In the genomic region with DNA sequence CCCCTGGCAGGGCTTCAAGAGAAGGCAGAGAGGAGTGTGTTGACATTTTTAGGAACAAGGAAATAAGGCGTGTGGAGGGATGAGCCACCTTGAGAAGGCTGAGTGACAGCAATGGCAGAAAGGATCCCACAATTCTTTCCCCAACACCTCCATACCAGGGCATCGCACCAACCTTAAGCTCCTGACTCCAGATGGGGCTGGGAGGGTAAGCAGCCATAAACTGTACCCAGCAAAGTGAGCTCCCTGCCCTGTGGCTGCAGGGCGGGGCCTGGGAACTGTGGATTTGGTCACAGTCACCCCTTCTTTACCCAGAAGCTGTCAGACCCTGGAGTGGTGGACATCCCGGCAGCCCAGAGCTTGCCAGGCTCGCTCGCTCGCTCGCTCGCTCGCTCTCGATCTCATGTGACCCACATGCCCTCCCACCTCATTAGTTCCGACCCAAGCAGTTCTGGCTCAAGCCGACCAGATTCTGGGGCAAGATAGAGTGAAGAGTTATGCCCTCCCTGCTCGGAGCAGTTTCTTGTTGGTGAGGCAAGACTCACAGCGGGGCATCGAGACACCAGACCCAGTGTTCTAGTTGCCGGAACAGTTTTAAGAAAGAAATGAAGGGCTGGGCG, we compare ENCODE assay signal across 16 mouse cellular contexts. TPM values are rescaled to one million over a fixed set of nuclear protein-coding genes. Genes with fewer than 3 reads are reported as not detected.
DNase-seq lines count a peak whose midpoint lies in the region; ATAC-seq and TF ChIP-seq lines count a peak whose summit lies in the region.
"Had no signal": no experiment of that assay in that cellular context is flagged by ENCODE, and none has a peak within 500 bp of the region (broad histone marks: within the 10 kb centered on the region; RNA-seq: fewer than 3 reads in every experiment).

No protein-coding gene starts in this region.

- no peak overlapping the region for H3K9ac ChIP-seq in hindbrain, embryonic 16.5 days (ENCODE audit: low read depth, low read length)
- H3K9ac ChIP-seq in midbrain, embryonic 11.5 days (ENCODE audit: low read length) = no peak overlapping the region
- no peak overlapping the region for H3K9ac ChIP-seq in midbrain, postnatal 0 days (replicated peaks; ENCODE audit: low read length, poor library complexity, severe bottlenecking)
- no peak overlapping the region for H3K9ac ChIP-seq in kidney, embryonic 14.5 days (ENCODE audit: low read depth, low read length)
- H3K9ac ChIP-seq: forebrain, embryonic 12.5 days; liver, embryonic 13.5 days; midbrain, embryonic 12.5 days had no signal

- H3K27ac ChIP-seq in hindbrain, embryonic 10.5 days = peak overlapping the region; percentile 79
- no peak overlapping the region for H3K27ac ChIP-seq in hindbrain, embryonic 16.5 days (ENCODE audit: low read depth, low read length)
- no peak overlapping the region for H3K27ac ChIP-seq in midbrain, embryonic 11.5 days (ENCODE audit: low read depth, low read length)
- no peak overlapping the region for H3K27ac ChIP-seq in midbrain, postnatal 0 days (ENCODE audit: low read depth, low read length)
- peak overlapping the region; percentile 30 for H3K27ac ChIP-seq in kidney, embryonic 14.5 days (ENCODE audit: low read depth, low read length)
- H3K27ac ChIP-seq: hindbrain, embryonic 13.5 days; liver, embryonic 13.5 days; midbrain, embryonic 12.5 days had no signal

- no peaks in the 10 kb centered on the region for H3K36me3 ChIP-seq in hindbrain, embryonic 10.5 days
- no peaks in the 10 kb centered on the region for H3K36me3 ChIP-seq in hindbrain, embryonic 16.5 days (ENCODE audit: control insufficient read depth, insufficient read depth, low read length)
- no peaks in the 10 kb centered on the region for H3K36me3 ChIP-seq in midbrain, embryonic 11.5 days (ENCODE audit: control insufficient read depth, insufficient read depth, low read length)
- H3K36me3 ChIP-seq in midbrain, postnatal 0 days (ENCODE audit: insufficient read depth, low read length) = no peaks in the 10 kb centered on the region
- no peaks in the 10 kb centered on the region for H3K36me3 ChIP-seq in kidney, embryonic 14.5 days (ENCODE audit: control insufficient read depth, insufficient read depth, low read length)
- H3K36me3 ChIP-seq: forebrain, embryonic 12.5 days; hindbrain, embryonic 13.5 days; liver, embryonic 13.5 days; midbrain, embryonic 12.5 days had no signal

- no peaks in the 10 kb centered on the region for H3K9me3 ChIP-seq in hindbrain, embryonic 10.5 days
- H3K9me3 ChIP-seq in hindbrain, embryonic 16.5 days (ENCODE audit: control insufficient read depth, low read length) = no peaks in the 10 kb centered on the region
- H3K9me3 ChIP-seq in midbrain, embryonic 11.5 days (ENCODE audit: control insufficient read depth, low read length) = no peaks in the 10 kb centered on the region
- no peaks in the 10 kb centered on the region for H3K9me3 ChIP-seq in midbrain, postnatal 0 days (ENCODE audit: low read length)
- H3K9me3 ChIP-seq in kidney, embryonic 14.5 days (ENCODE audit: control insufficient read depth, low read length) = no peaks in the 10 kb centered on the region
- H3K9me3 ChIP-seq: forebrain, embryonic 12.5 days; hindbrain, embryonic 13.5 days; liver, embryonic 13.5 days; midbrain, embryonic 12.5 days had no signal

- H3K4me3 ChIP-seq in hindbrain, embryonic 10.5 days = no peak overlapping the region
- H3K4me3 ChIP-seq in hindbrain, embryonic 16.5 days (ENCODE audit: low read length) = no peak overlapping the region
- H3K4me3 ChIP-seq in midbrain, embryonic 11.5 days (ENCODE audit: low read depth, low read length) = no peak overlapping the region
- no peak overlapping the region for H3K4me3 ChIP-seq in midbrain, postnatal 0 days (ENCODE audit: low read depth, low read length)
- H3K4me3 ChIP-seq in kidney, embryonic 14.5 days (ENCODE audit: low read length) = no peak overlapping the region
- H3K4me3 ChIP-seq: forebrain, embryonic 12.5 days; hindbrain, embryonic 13.5 days; liver, embryonic 13.5 days; midbrain, embryonic 12.5 days had no signal

- H3K4me1 ChIP-seq in hindbrain, embryonic 10.5 days (replicated peaks) = peaks cover 77% of the 10 kb centered on the region
- peaks cover 10% of the 10 kb centered on the region for H3K4me1 ChIP-seq in hindbrain, embryonic 16.5 days (ENCODE audit: control insufficient read depth, insufficient read depth, low read depth, low read length)
- H3K4me1 ChIP-seq in midbrain, embryonic 11.5 days (ENCODE audit: control insufficient read depth, insufficient read depth, low read length) = peaks cover 28% of the 10 kb centered on the region
- no peaks in the 10 kb centered on the region for H3K4me1 ChIP-seq in midbrain, postnatal 0 days (ENCODE audit: insufficient read depth, low read length)
- H3K4me1 ChIP-seq in kidney, embryonic 14.5 days (ENCODE audit: control insufficient read depth, insufficient read depth, low read length) = peaks cover 47% of the 10 kb centered on the region

- no peak for TF ChIP-seq CTCF in midbrain, postnatal 0 days (IDR thresholded peaks at IDR 0.05)

- peaks cover 5% of the 10 kb centered on the region; the same call in 1 of the 2 replicates for H3K27me3 ChIP-seq in hindbrain, embryonic 10.5 days (ENCODE audit: insufficient read depth, poor library complexity, severe bottlenecking)
- no peaks in the 10 kb centered on the region for H3K27me3 ChIP-seq in hindbrain, embryonic 16.5 days (replicated peaks; ENCODE audit: control insufficient read depth, insufficient read depth, low read length)
- H3K27me3 ChIP-seq in midbrain, embryonic 11.5 days (ENCODE audit: control insufficient read depth, insufficient read depth, low read length) = no peaks in the 10 kb centered on the region
- no peaks in the 10 kb centered on the region for H3K27me3 ChIP-seq in midbrain, postnatal 0 days (ENCODE audit: insufficient read depth, low read length)
- H3K27me3 ChIP-seq in kidney, embryonic 14.5 days (ENCODE audit: control insufficient read depth, insufficient read depth, low read length) = no peaks in the 10 kb centered on the region
- H3K27me3 ChIP-seq: hindbrain, embryonic 13.5 days; midbrain, embryonic 12.5 days had no signal

- DNase-seq in hindbrain, embryonic 10.5 days (ENCODE audit: low spot score) = no peak
- DNase-seq in midbrain, embryonic 11.5 days (ENCODE audit: low spot score, missing footprints) = peak; percentile 71
- DNase-seq in midbrain, postnatal 0 days (ENCODE audit: low spot score) = no peak
- no peak for DNase-seq in frontal cortex, postnatal 36 days (ENCODE audit: low spot score in 2 of 2)
- no peak for DNase-seq in layer of hippocampus, postnatal 36 days
- DNase-seq: adrenal gland, adult 2 months; cerebellum, adult 9-10 months; gastrocnemius, postnatal 25 days; liver, embryonic 13.5 days; right cerebral cortex, adult 18-20 months had no signal

- H3K4me2 ChIP-seq in hindbrain, embryonic 16.5 days (ENCODE audit: low read length) = no peak overlapping the region
- H3K4me2 ChIP-seq in midbrain, embryonic 11.5 days = no peak overlapping the region
- no peak overlapping the region for H3K4me2 ChIP-seq in midbrain, postnatal 0 days (ENCODE audit: low read depth, low read length, poor library complexity, severe bottlenecking)
- H3K4me2 ChIP-seq in kidney, embryonic 14.5 days (replicated peaks; ENCODE audit: low read depth, low read length) = no peak overlapping the region
- H3K4me2 ChIP-seq: forebrain, embryonic 12.5 days; hindbrain, embryonic 13.5 days; liver, embryonic 13.5 days; midbrain, embryonic 12.5 days had no signal

- 79% methylated on average over 18 of the region's 18 CpGs for WGBS in hindbrain, embryonic 10.5 days
- 75% methylated on average over 18 of the region's 18 CpGs for WGBS in hindbrain, embryonic 16.5 days
- 77% methylated on average over 18 of the region's 18 CpGs for WGBS in midbrain, embryonic 11.5 days
- 79% methylated on average over 18 of the region's 18 CpGs for WGBS in midbrain, postnatal 0 days
- WGBS in kidney, embryonic 14.5 days = 54% methylated on average over 18 of the region's 18 CpGs

- no peak for ATAC-seq in hindbrain, embryonic 16.5 days
- no peak for ATAC-seq in midbrain, embryonic 11.5 days (ENCODE audit: low FRiP score)
- ATAC-seq in midbrain, postnatal 0 days (ENCODE audit: low FRiP score) = no peak
- ATAC-seq in kidney, embryonic 14.5 days (ENCODE audit: low FRiP score, low TSS enrichment) = no peak
- ATAC-seq: CD4-positive, CD25-positive, alpha-beta regulatory T cell, adult 4 months had no signal

RNA-seq across cellular contexts. Expression of a gene that starts 4.3 kb away (rescaled TPM):
- polyA plus RNA-seq in hindbrain, embryonic 10.5 days (2016; fragmentation: Nextera tagmentation; extraction: Ambion mirVana) = 23.7 and 32.3 TPM in 2 replicates
- polyA plus RNA-seq in hindbrain, embryonic 16.5 days (2015; fragmentation: Nextera tagmentation; extraction: Ambion mirVana) = 20.7 and 24.5 TPM in 2 replicates
- polyA plus RNA-seq in midbrain, embryonic 11.5 days (2014; fragmentation: Nextera tagmentation; extraction: Ambion mirVana) = 17.6 and 18.5 TPM in 2 replicates
- total RNA-seq in midbrain, postnatal 0 days (2014; rRNA removed) = 68.7 and 81.1 TPM in 2 replicates
- 20.7 and 23.1 TPM in 2 replicates for polyA plus RNA-seq in midbrain, postnatal 0 days (2015; fragmentation: Nextera tagmentation; extraction: Ambion mirVana)
- polyA plus RNA-seq in kidney, embryonic 14.5 days (2014; fragmentation: Nextera tagmentation; extraction: Ambion mirVana) = 11.8 and 18.2 TPM in 2 replicates
- total RNA-seq in layer of hippocampus, postnatal 36 days (2021) = 10 to 100 TPM; 41.7 to 43.9 TPM

RNA-seq across cellular contexts. Expression of a gene that starts 38.8 kb away (rescaled TPM):
- 33.9 and 37.5 TPM in 2 replicates for polyA plus RNA-seq in hindbrain, embryonic 10.5 days (2016; fragmentation: Nextera tagmentation; extraction: Ambion mirVana)
- polyA plus RNA-seq in hindbrain, embryonic 16.5 days (2015; fragmentation: Nextera tagmentation; extraction: Ambion mirVana) = 7.7 and 9.5 TPM in 2 replicates
- 54.1 and 70.1 TPM in 2 replicates for polyA plus RNA-seq in midbrain, embryonic 11.5 days (2014; fragmentation: Nextera tagmentation; extraction: Ambion mirVana)
- 40.0 and 51.2 TPM in 2 replicates for total RNA-seq in midbrain, postnatal 0 days (2014; rRNA removed)
- polyA plus RNA-seq in midbrain, postnatal 0 days (2015; fragmentation: Nextera tagmentation; extraction: Ambion mirVana) = 11.5 and 13.2 TPM in 2 replicates
- 35.3 and 45.2 TPM in 2 replicates for polyA plus RNA-seq in kidney, embryonic 14.5 days (2014; fragmentation: Nextera tagmentation; extraction: Ambion mirVana)
- total RNA-seq in layer of hippocampus, postnatal 36 days (2021) = 10 to 100 TPM; 87.9 to 90.7 TPM

Comparison
In these comparisons a context has a peak if more than half of its experiments do, and no peak if none do; other contexts are left out.
1. H3K27ac ChIP-seq: peak in hindbrain, embryonic 10.5 days (single experiment) and kidney, embryonic 14.5 days (single experiment); none in hindbrain, embryonic 16.5 days (single experiment), midbrain, embryonic 11.5 days (single experiment) and midbrain, postnatal 0 days (single experiment).